Mouse (Mus musculus): ENCODE measurements around the gene Clasrp.

GRCm38 (mm10) chr7:19552443-19552842, 51.8 kb downstream of the Clasrp start:
- TF ChIP-seq CTCF (IDR thresholded peaks at IDR 0.05; ENCODE audit: low read depth) (no peak), EP300 (IDR thresholded peaks at IDR 0.05; ENCODE audit: low read depth) (no peak)
